Comparison of ENCODE assay signal across 15 mouse cellular contexts in genomic region chr1:176821929-176822328, GRCm38 (mm10). TPM values are rescaled to one million over a fixed set of nuclear protein-coding genes. Genes with fewer than 3 reads are reported as not detected.
DNase-seq lines count a peak whose midpoint lies in the region; ATAC-seq lines count a peak whose summit lies in the region.
"Had no signal": no experiment of that assay in that cellular context is flagged by ENCODE, and none has a peak within 500 bp of the region (broad histone marks: within the 10 kb centered on the region; RNA-seq: fewer than 3 reads in every experiment).

No protein-coding gene starts in this region.

- peak; percentile 80 for ATAC-seq in heart, embryonic 12.5 days (ENCODE audit: insufficient number of reproducible peaks, low FRiP score)
- ATAC-seq in neural tube, embryonic 13.5 days (ENCODE audit: low read depth), result no peak
- ATAC-seq in liver, embryonic 12.5 days, result peak; percentile 90
- ATAC-seq in kidney, embryonic 15.5 days (replicated peaks; ENCODE audit: low FRiP score), result no peak
- ATAC-seq: Patski had no signal

- H3K27me3 ChIP-seq in heart, embryonic 12.5 days (replicated peaks), result no peaks in the 10 kb centered on the region
- no peaks in the 10 kb centered on the region for H3K27me3 ChIP-seq in neural tube, embryonic 13.5 days
- peaks cover 11% of the 10 kb centered on the region for H3K27me3 ChIP-seq in liver, embryonic 12.5 days (replicated peaks)
- H3K27me3 ChIP-seq in kidney, embryonic 15.5 days, result no peaks in the 10 kb centered on the region
- H3K27me3 ChIP-seq: embryonic facial prominence, embryonic 12.5 days; forebrain, embryonic 12.5 days; hindbrain, embryonic 15.5 days; Patski had no signal

- H3K9ac ChIP-seq in heart, embryonic 12.5 days, result no peak overlapping the region
- H3K9ac ChIP-seq in neural tube, embryonic 13.5 days, result no peak overlapping the region
- H3K9ac ChIP-seq in liver, embryonic 12.5 days, result no peak overlapping the region
- no peak overlapping the region for H3K9ac ChIP-seq in kidney, embryonic 15.5 days
- H3K9ac ChIP-seq: embryonic facial prominence, embryonic 12.5 days; forebrain, embryonic 12.5 days; hindbrain, embryonic 15.5 days had no signal

- H3K4me1 ChIP-seq in heart, embryonic 12.5 days (replicated peaks), result peaks cover 56% of the 10 kb centered on the region
- H3K4me1 ChIP-seq in neural tube, embryonic 13.5 days (replicated peaks), result peaks cover 6% of the 10 kb centered on the region; the same call in 1 of the 2 replicates
- H3K4me1 ChIP-seq in liver, embryonic 12.5 days, result peaks cover 60% of the 10 kb centered on the region
- H3K4me1 ChIP-seq in kidney, embryonic 15.5 days, result no peaks in the 10 kb centered on the region
- H3K4me1 ChIP-seq: embryonic facial prominence, embryonic 12.5 days; limb, embryonic 10.5 days had no signal

- intact Hi-C loops in heart, postnatal 10 days (cut with DNase I), result no loop called here

- H3K4me2 ChIP-seq in heart, embryonic 12.5 days, result peak overlapping the region; percentile 42; the same call in 1 of the 2 replicates
- H3K4me2 ChIP-seq in neural tube, embryonic 13.5 days, result no peak overlapping the region
- peak overlapping the region; percentile 46 for H3K4me2 ChIP-seq in liver, embryonic 12.5 days
- H3K4me2 ChIP-seq in kidney, embryonic 15.5 days, result no peak overlapping the region
- H3K4me2 ChIP-seq: embryonic facial prominence, embryonic 12.5 days; forebrain, embryonic 12.5 days; hindbrain, embryonic 15.5 days had no signal

- peak overlapping the region; percentile 66 for H3K27ac ChIP-seq in heart, embryonic 12.5 days (ENCODE audit: poor library complexity, severe bottlenecking)
- 0 out of 2 replicates have a peak overlapping the region, but pooled peaks have one; percentile 23 for H3K27ac ChIP-seq in neural tube, embryonic 13.5 days (replicated peaks)
- no peak overlapping the region for H3K27ac ChIP-seq in liver, embryonic 12.5 days
- H3K27ac ChIP-seq in kidney, embryonic 15.5 days, result no peak overlapping the region
- H3K27ac ChIP-seq: embryonic facial prominence, embryonic 12.5 days; forebrain, embryonic 12.5 days; hindbrain, embryonic 15.5 days; limb, embryonic 10.5 days had no signal

- DNase-seq in heart, postnatal 10 days, result no peak
- no peak for DNase-seq in neural tube, embryonic 10.5 days (ENCODE audit: extremely low spot score, low spot score)
- DNase-seq in adrenal gland, adult 8-10 months, result no peak
- DNase-seq: cerebellum, postnatal 14 days; gastrocnemius, postnatal 10 days; lung, postnatal 10 days had no signal

- no peak overlapping the region for H3K4me3 ChIP-seq in heart, embryonic 12.5 days
- H3K4me3 ChIP-seq in neural tube, embryonic 13.5 days, result no peak overlapping the region
- H3K4me3 ChIP-seq in liver, embryonic 12.5 days, result no peak overlapping the region
- no peak overlapping the region for H3K4me3 ChIP-seq in kidney, embryonic 15.5 days (replicated peaks)
- H3K4me3 ChIP-seq: embryonic facial prominence, embryonic 12.5 days; forebrain, embryonic 12.5 days; hindbrain, embryonic 15.5 days; limb, embryonic 10.5 days had no signal

- H3K9me3 ChIP-seq in heart, embryonic 12.5 days (replicated peaks), result no peaks in the 10 kb centered on the region
- H3K9me3 ChIP-seq in neural tube, embryonic 13.5 days, result no peaks in the 10 kb centered on the region
- no peaks in the 10 kb centered on the region for H3K9me3 ChIP-seq in liver, embryonic 12.5 days (replicated peaks)
- no peaks in the 10 kb centered on the region for H3K9me3 ChIP-seq in kidney, embryonic 15.5 days (replicated peaks)
- H3K9me3 ChIP-seq: embryonic facial prominence, embryonic 12.5 days; forebrain, embryonic 12.5 days; hindbrain, embryonic 15.5 days; limb, embryonic 10.5 days had no signal

- 3% methylated on average over 1 of the region's 1 CpGs for WGBS in heart, embryonic 12.5 days
- 31% methylated on average over 1 of the region's 1 CpGs for WGBS in neural tube, embryonic 13.5 days
- WGBS in liver, embryonic 12.5 days (ENCODE audit: insufficient replicate concordance), result 4% methylated on average over 1 of the region's 1 CpGs
- 41% methylated on average over 1 of the region's 1 CpGs for WGBS in kidney, embryonic 15.5 days

- H3K36me3 ChIP-seq in heart, embryonic 12.5 days, result no peaks in the 10 kb centered on the region
- H3K36me3 ChIP-seq in neural tube, embryonic 13.5 days, result 0 out of 2 replicates have a peak, but pooled peaks cover 5% of the 10 kb centered on the region
- no peaks in the 10 kb centered on the region for H3K36me3 ChIP-seq in liver, embryonic 12.5 days
- H3K36me3 ChIP-seq in kidney, embryonic 15.5 days, result peaks cover 4% of the 10 kb centered on the region; the same call in 1 of the 2 replicates
- H3K36me3 ChIP-seq: embryonic facial prominence, embryonic 12.5 days; forebrain, embryonic 12.5 days; hindbrain, embryonic 15.5 days; limb, embryonic 10.5 days had no signal

RNA-seq across cellular contexts. Expression of gene Sdccag8, which starts 7.5 kb away (rescaled TPM):
- 9.0 and 10.0 TPM in 2 replicates for polyA plus RNA-seq in heart, embryonic 12.5 days (2016; fragmentation: Nextera tagmentation; extraction: Ambion mirVana)
- 1 to 10 TPM; 4.2 to 5.3 TPM for total RNA-seq in heart, postnatal 10 days (2021)
- 22.5 and 25.4 TPM in 2 replicates for polyA plus RNA-seq in neural tube, embryonic 13.5 days (2015; fragmentation: Nextera tagmentation; extraction: Ambion mirVana)
- polyA plus RNA-seq in liver, embryonic 12.5 days (2016; fragmentation: Nextera tagmentation; extraction: Ambion mirVana), result 6.4 and 6.7 TPM in 2 replicates
- polyA plus RNA-seq in kidney, embryonic 15.5 days (2015; fragmentation: Nextera tagmentation; extraction: Ambion mirVana), result 17.1 and 17.3 TPM in 2 replicates
- 10 to 100 TPM in 3 of 4 experiments, 1 to 10 TPM in 1; 9.7 to 20.9 (median 12.7) TPM for total RNA-seq in adrenal gland, adult 8-10 months (2022)

RNA-seq across cellular contexts. Expression of gene Cep170, which starts 8.1 kb away (rescaled TPM):
- polyA plus RNA-seq in heart, embryonic 12.5 days (2016; fragmentation: Nextera tagmentation; extraction: Ambion mirVana), result 29.6 and 33.1 TPM in 2 replicates
- total RNA-seq in heart, postnatal 10 days (2021), result 10 to 100 TPM; 30.6 to 39.1 TPM
- polyA plus RNA-seq in neural tube, embryonic 13.5 days (2015; fragmentation: Nextera tagmentation; extraction: Ambion mirVana), result 97.8 and 101 TPM in 2 replicates
- 9.4 and 11.5 TPM in 2 replicates for polyA plus RNA-seq in liver, embryonic 12.5 days (2016; fragmentation: Nextera tagmentation; extraction: Ambion mirVana)
- 21.5 and 21.9 TPM in 2 replicates for polyA plus RNA-seq in kidney, embryonic 15.5 days (2015; fragmentation: Nextera tagmentation; extraction: Ambion mirVana)
- 10 to 100 TPM; 27.4 to 44.4 (median 37.9) TPM for total RNA-seq in adrenal gland, adult 8-10 months (2022)

Comparison
In these comparisons a context has a peak if more than half of its experiments do, and no peak if none do; other contexts are left out.
1. ATAC-seq: peak in heart, embryonic 12.5 days (single experiment) and liver, embryonic 12.5 days (single experiment); none in neural tube, embryonic 13.5 days (single experiment) and kidney, embryonic 15.5 days (single experiment).
2. H3K27ac ChIP-seq: peak in heart, embryonic 12.5 days (single experiment) and neural tube, embryonic 13.5 days (single experiment); none in liver, embryonic 12.5 days (single experiment) and kidney, embryonic 15.5 days (single experiment).
3. H3K4me2 ChIP-seq: peak in heart, embryonic 12.5 days (single experiment) and liver, embryonic 12.5 days (single experiment); none in neural tube, embryonic 13.5 days (single experiment) and kidney, embryonic 15.5 days (single experiment).